In genomic region chr14:19963961-19964505, GRCm38 (mm10) we compare ENCODE assay signal across 14 mouse cellular contexts. TPM values are rescaled to one million over a fixed set of nuclear protein-coding genes. Genes with fewer than 3 reads are reported as not detected.
DNase-seq lines count a peak whose midpoint lies in the region; ATAC-seq and TF ChIP-seq lines count a peak whose summit lies in the region.
"Had no signal": no experiment of that assay in that cellular context is flagged by ENCODE, and none has a peak within 500 bp of the region (broad histone marks: within the 10 kb centered on the region; RNA-seq: fewer than 3 reads in every experiment).

No protein-coding gene starts in this region.

- H3K9me3 ChIP-seq in lung, postnatal 0 days (ENCODE audit: low read length) = no peaks in the 10 kb centered on the region
- no peaks in the 10 kb centered on the region for H3K9me3 ChIP-seq in embryonic facial prominence, embryonic 13.5 days
- H3K9me3 ChIP-seq in stomach, embryonic 15.5 days = no peaks in the 10 kb centered on the region
- H3K9me3 ChIP-seq: heart, embryonic 10.5 days had no signal

- no peaks in the 10 kb centered on the region for H3K27me3 ChIP-seq in lung, postnatal 0 days (replicated peaks; ENCODE audit: insufficient read depth, low read length)
- H3K27me3 ChIP-seq in embryonic facial prominence, embryonic 13.5 days = no peaks in the 10 kb centered on the region
- no peaks in the 10 kb centered on the region for H3K27me3 ChIP-seq in stomach, embryonic 15.5 days (replicated peaks)

- H3K9ac ChIP-seq in lung, postnatal 0 days (replicated peaks; ENCODE audit: low read depth) = no peak overlapping the region
- H3K9ac ChIP-seq in embryonic facial prominence, embryonic 13.5 days = no peak overlapping the region
- H3K9ac ChIP-seq in stomach, embryonic 15.5 days = no peak overlapping the region

- DNase-seq in lung, postnatal 0 days (ENCODE audit: low spot score) = peak; percentile 40
- DNase-seq in lung, adult 18-20 months = no peak
- DNase-seq in induced T-regulatory cell, adult 2 months (ENCODE audit: low read depth) = peak; percentile 16
- no peak for DNase-seq in testis, postnatal 10 days (ENCODE audit: low spot score)
- DNase-seq in gastrocnemius, postnatal 25 days = no peak
- DNase-seq: adrenal gland, postnatal 36 days; cerebellum, adult 9-11 months; kidney, postnatal 4 days; lung, postnatal 14 days; thymus, postnatal 25 days had no signal

- no peak overlapping the region for H3K4me2 ChIP-seq in lung, postnatal 0 days (replicated peaks; ENCODE audit: low read depth, low read length)
- H3K4me2 ChIP-seq in embryonic facial prominence, embryonic 13.5 days = no peak overlapping the region
- H3K4me2 ChIP-seq in stomach, embryonic 15.5 days = no peak overlapping the region

- no peak overlapping the region for H3K4me3 ChIP-seq in lung, postnatal 0 days (ENCODE audit: low read depth, low read length)
- H3K4me3 ChIP-seq in embryonic facial prominence, embryonic 13.5 days = no peak overlapping the region
- no peak overlapping the region for H3K4me3 ChIP-seq in stomach, embryonic 15.5 days (replicated peaks)
- H3K4me3 ChIP-seq: heart, embryonic 10.5 days had no signal

- H3K27ac ChIP-seq in lung, postnatal 0 days (ENCODE audit: low read length) = no peak overlapping the region
- H3K27ac ChIP-seq in embryonic facial prominence, embryonic 13.5 days = peak overlapping the region; percentile 48; the same call in 1 of the 2 replicates
- H3K27ac ChIP-seq in stomach, embryonic 15.5 days = peak overlapping the region; percentile 37; the same call in 1 of the 2 replicates
- H3K27ac ChIP-seq: heart, embryonic 10.5 days; hindbrain, postnatal 0 days had no signal

- ATAC-seq in lung, postnatal 0 days = no peak
- ATAC-seq in embryonic facial prominence, embryonic 13.5 days (ENCODE audit: insufficient number of reproducible peaks, insufficient read depth, low FRiP score, low TSS enrichment, low read depth) = no peak
- ATAC-seq in stomach, embryonic 15.5 days (ENCODE audit: insufficient read depth, low FRiP score, low read depth) = no peak
- ATAC-seq: hindbrain, postnatal 0 days had no signal

- 40% methylated on average over 5 of the region's 5 CpGs for WGBS in lung, postnatal 0 days
- 32% methylated on average over 5 of the region's 5 CpGs for WGBS in embryonic facial prominence, embryonic 13.5 days
- 41% methylated on average over 5 of the region's 5 CpGs for WGBS in stomach, embryonic 15.5 days

- H3K4me1 ChIP-seq in lung, postnatal 0 days (ENCODE audit: insufficient read depth, low read depth, low read length) = no peaks in the 10 kb centered on the region
- peaks cover 38% of the 10 kb centered on the region for H3K4me1 ChIP-seq in embryonic facial prominence, embryonic 13.5 days
- H3K4me1 ChIP-seq in stomach, embryonic 15.5 days = no peaks in the 10 kb centered on the region

- no peak for TF ChIP-seq CTCF in lung, postnatal 0 days (IDR thresholded peaks at IDR 0.05)

- TF ChIP-seq EP300 in lung, postnatal 0 days (IDR thresholded peaks at IDR 0.05) = no peak

- no peaks in the 10 kb centered on the region for H3K36me3 ChIP-seq in lung, postnatal 0 days (ENCODE audit: insufficient read depth, low read length)
- 0 out of 2 replicates have a peak, but pooled peaks cover 3% of the 10 kb centered on the region for H3K36me3 ChIP-seq in embryonic facial prominence, embryonic 13.5 days
- H3K36me3 ChIP-seq in stomach, embryonic 15.5 days = no peaks in the 10 kb centered on the region

RNA-seq across cellular contexts. Expression of gene Gng2, which starts 13.4 kb away (rescaled TPM):
- 27.9 and 29.5 TPM in 2 replicates for polyA plus RNA-seq in lung, postnatal 0 days (2015; fragmentation: Nextera tagmentation; extraction: Ambion mirVana)
- 63.0 and 71.4 TPM in 2 replicates for polyA plus RNA-seq in embryonic facial prominence, embryonic 13.5 days (2015; fragmentation: Nextera tagmentation; extraction: Ambion mirVana)
- polyA plus RNA-seq in stomach, embryonic 15.5 days (2015; fragmentation: Nextera tagmentation; extraction: Ambion mirVana) = 45.5 and 46.0 TPM in 2 replicates
- total RNA-seq in gastrocnemius, postnatal 25 days (2021) = 1 to 10 TPM; 3.5 to 7.3 TPM

Comparison
In these comparisons a context has a peak if more than half of its experiments do, and no peak if none do; other contexts are left out.
1. DNase-seq: peak in lung, postnatal 0 days (single experiment) and induced T-regulatory cell, adult 2 months (single experiment); none in lung, adult 18-20 months (0 of 2), testis, postnatal 10 days (single experiment) and gastrocnemius, postnatal 25 days (single experiment).